In genomic region chr17:86040221-86040984, GRCm38 (mm10) we compare ENCODE assay signal across 23 mouse cellular contexts.
DNase-seq lines count a peak whose midpoint lies in the region; ATAC-seq lines count a peak whose summit lies in the region.
"Had no signal": no experiment of that assay in that cellular context is flagged by ENCODE, and none has a peak within 500 bp of the region (broad histone marks: within the 10 kb centered on the region; RNA-seq: fewer than 3 reads in every experiment).

No protein-coding gene starts in this region.

- no peak overlapping the region for H3K4me2 ChIP-seq in forebrain, embryonic 14.5 days (ENCODE audit: low read length)
- H3K4me2 ChIP-seq in forebrain, embryonic 12.5 days = no peak overlapping the region
- H3K4me2 ChIP-seq: forebrain, embryonic 13.5 days; heart, embryonic 15.5 days; hindbrain, embryonic 15.5 days; liver, embryonic 15.5 days; neural tube, embryonic 13.5 days had no signal

- H3K9ac ChIP-seq in forebrain, embryonic 14.5 days (ENCODE audit: low read length) = no peak overlapping the region
- no peak overlapping the region for H3K9ac ChIP-seq in forebrain, embryonic 12.5 days
- H3K9ac ChIP-seq: forebrain, embryonic 13.5 days; heart, embryonic 15.5 days; hindbrain, embryonic 15.5 days; liver, embryonic 15.5 days; neural tube, embryonic 13.5 days had no signal

- WGBS in forebrain, embryonic 14.5 days = 66% methylated on average over 13 of the region's 13 CpGs
- WGBS in forebrain, embryonic 12.5 days = 77% methylated on average over 13 of the region's 13 CpGs

- no peaks in the 10 kb centered on the region for H3K27me3 ChIP-seq in forebrain, embryonic 14.5 days (replicated peaks; ENCODE audit: control insufficient read depth, insufficient read depth, low read length)
- H3K27me3 ChIP-seq in forebrain, embryonic 12.5 days = no peaks in the 10 kb centered on the region
- H3K27me3 ChIP-seq: forebrain, embryonic 13.5 days; heart, embryonic 15.5 days; hindbrain, embryonic 15.5 days; liver, embryonic 15.5 days; neural tube, embryonic 13.5 days had no signal

- H3K36me3 ChIP-seq in forebrain, embryonic 14.5 days (ENCODE audit: control insufficient read depth, insufficient read depth, low read length) = no peaks in the 10 kb centered on the region
- no peaks in the 10 kb centered on the region for H3K36me3 ChIP-seq in forebrain, embryonic 12.5 days (replicated peaks)
- H3K36me3 ChIP-seq: heart, embryonic 15.5 days; hindbrain, embryonic 15.5 days; liver, embryonic 15.5 days; neural tube, embryonic 13.5 days had no signal

- no peak overlapping the region for H3K4me3 ChIP-seq in forebrain, embryonic 14.5 days (ENCODE audit: low read depth, low read length)
- H3K4me3 ChIP-seq in forebrain, embryonic 12.5 days (replicated peaks) = no peak overlapping the region
- H3K4me3 ChIP-seq: forebrain, embryonic 13.5 days; heart, embryonic 15.5 days; hindbrain, embryonic 15.5 days; liver, embryonic 15.5 days; neural tube, embryonic 13.5 days had no signal

- intact Hi-C loops in left cerebral cortex, postnatal 4 days (cut with DNase I) = no loop called here

- no peak overlapping the region for H3K27ac ChIP-seq in forebrain, embryonic 14.5 days (ENCODE audit: low read depth, low read length)
- no peak overlapping the region for H3K27ac ChIP-seq in forebrain, embryonic 12.5 days
- H3K27ac ChIP-seq: forebrain, embryonic 13.5 days; heart, embryonic 15.5 days; hindbrain, embryonic 15.5 days; liver, embryonic 15.5 days; neural tube, embryonic 13.5 days had no signal

- peak; percentile 8 to 23 for DNase-seq in cerebellum, adult 18-20 months
- DNase-seq in forebrain, embryonic 14.5 days (ENCODE audit: low spot score) = no peak
- peak; percentile 31 for DNase-seq in retina, postnatal 1 day
- no peak for DNase-seq in retina, embryonic 14.5 days (ENCODE audit: low spot score)
- no peak for DNase-seq in left cerebral cortex, postnatal 4 days
- no peak for DNase-seq in embryo, embryonic 10 days (ENCODE audit: low spot score)
- DNase-seq: adrenal gland, postnatal 25 days; gastrocnemius, postnatal 10 days; heart, adult 18-20 months; heart, postnatal 4 days; lung, postnatal 10 days; midbrain, embryonic 14.5 days; right cerebral cortex, postnatal 25 days; thymus, postnatal 36 days had no signal

- no peaks in the 10 kb centered on the region for H3K9me3 ChIP-seq in forebrain, embryonic 14.5 days (replicated peaks; ENCODE audit: control insufficient read depth, low read length)
- H3K9me3 ChIP-seq in forebrain, embryonic 12.5 days = no peaks in the 10 kb centered on the region
- H3K9me3 ChIP-seq: forebrain, embryonic 13.5 days; G1E; heart, embryonic 15.5 days; hindbrain, embryonic 15.5 days; liver, embryonic 15.5 days; neural tube, embryonic 13.5 days had no signal

- no peak for ATAC-seq in cerebellum, adult (ENCODE audit: insufficient number of reproducible peaks, low FRiP score, low TSS enrichment)
- ATAC-seq in forebrain, embryonic 14.5 days = 0 out of 2 replicates have a peak, but pooled peaks have one; percentile 42
- no peak for ATAC-seq in forebrain, embryonic 12.5 days (ENCODE audit: low FRiP score)
- ATAC-seq: forebrain, embryonic 13.5 days; intestine, embryonic 16.5 days had no signal

- H3K4me1 ChIP-seq in forebrain, embryonic 14.5 days (ENCODE audit: control insufficient read depth, insufficient read depth, low read length) = peaks cover 4% of the 10 kb centered on the region; the same call in 1 of the 2 replicates
- peaks cover 7% of the 10 kb centered on the region; the same call in 1 of the 2 replicates for H3K4me1 ChIP-seq in forebrain, embryonic 12.5 days
- H3K4me1 ChIP-seq: hindbrain, embryonic 15.5 days; liver, embryonic 15.5 days had no signal

Comparison
In these comparisons a context has a peak if more than half of its experiments do, and no peak if none do; other contexts are left out.
1. DNase-seq: peak in cerebellum, adult 18-20 months (2 of 2) and retina, postnatal 1 day (single experiment); none in forebrain, embryonic 14.5 days (single experiment), retina, embryonic 14.5 days (single experiment), left cerebral cortex, postnatal 4 days (single experiment) and embryo, embryonic 10 days (single experiment).